Mouse (Mus musculus) layer of hippocampus, adult 18-20 months (tissue): ENCODE data around the gene Gpatch2l. TPM values are rescaled to one million over a fixed set of nuclear protein-coding genes. Genes with fewer than 3 reads are reported as not detected.

ENCODE experiments used
- DNase-seq, 2 experiments: peaks; one replicate each; pipeline ENCODE4 v3.0.0; 2022; ENCODE audit warnings: low spot score in 2 of 2
- long read RNA-seq: library from polyadenylated mRNA; stranded (forward); transcript quantifications from one replicate; pipeline ENCODE4 v2.0.0, GENCODE M21; 2021
- total RNA-seq, 2 experiments: library from RNA; stranded (reverse); gene quantifications; 2 replicates each; pipeline ENCODE4 v1.2.3; 2021

Gene Gpatch2l
- total RNA-seq = 10 to 100 TPM; 28.4 to 32.9 TPM
- long read RNA-seq, full-length matches to known transcripts = 47 of 56 reads
- long read RNA-seq, partial matches to known transcripts = 0 of 56 reads
- long read RNA-seq, other reads (novel, unspliced or antisense) = 9 of 56 reads

DNA sequence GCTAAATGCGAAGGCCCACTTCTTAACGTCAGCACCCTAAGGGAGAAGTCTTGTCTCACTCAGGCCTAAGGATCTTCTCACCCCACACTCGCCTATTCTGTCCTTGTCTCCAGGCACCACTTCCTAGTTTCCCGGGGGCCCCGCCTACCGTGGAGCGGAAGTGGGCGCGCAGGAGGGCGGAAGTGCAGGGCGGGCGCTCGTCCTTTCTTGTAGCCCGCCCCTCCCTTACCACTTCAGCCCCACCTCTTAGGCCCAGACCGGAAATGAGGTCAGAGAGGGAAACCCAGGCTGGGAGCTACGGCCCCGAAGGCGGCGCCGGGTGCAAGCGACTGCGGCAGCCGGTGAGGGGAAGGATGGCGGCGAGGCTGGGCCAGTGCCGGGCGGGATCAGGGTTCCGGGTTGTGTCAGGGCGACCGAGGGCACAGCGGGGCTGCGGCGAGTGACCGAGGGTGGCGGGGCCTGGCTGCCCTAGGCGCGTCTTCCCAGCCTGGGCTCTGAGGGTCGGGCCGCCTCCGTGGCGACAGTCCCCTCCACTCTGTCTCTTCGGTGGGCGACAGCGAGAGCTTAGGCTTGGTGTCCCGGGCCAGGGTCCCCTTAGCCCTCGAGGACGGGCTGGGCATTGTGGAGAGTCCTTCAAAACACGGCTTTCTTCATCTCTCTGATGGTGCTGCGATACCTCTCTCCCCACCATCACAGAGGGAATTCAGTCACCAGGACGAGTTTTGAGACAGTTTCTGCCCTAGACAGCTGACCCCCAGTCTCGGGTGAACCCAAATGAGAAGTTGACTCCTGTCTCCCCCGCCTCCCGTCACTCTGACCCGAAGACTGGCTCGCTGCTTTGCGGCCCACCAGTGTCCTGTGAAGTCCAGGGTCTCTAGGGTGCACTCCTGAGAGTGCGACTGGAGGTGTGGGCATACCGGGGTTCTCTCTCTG lies at the start of gene Gpatch2l:
Gene Gpatch2l (plus strand): TSS at position 255 of the 933 bp plus-strand sequence.
- DNase-seq = peak; percentile 94 to 96

DNA sequence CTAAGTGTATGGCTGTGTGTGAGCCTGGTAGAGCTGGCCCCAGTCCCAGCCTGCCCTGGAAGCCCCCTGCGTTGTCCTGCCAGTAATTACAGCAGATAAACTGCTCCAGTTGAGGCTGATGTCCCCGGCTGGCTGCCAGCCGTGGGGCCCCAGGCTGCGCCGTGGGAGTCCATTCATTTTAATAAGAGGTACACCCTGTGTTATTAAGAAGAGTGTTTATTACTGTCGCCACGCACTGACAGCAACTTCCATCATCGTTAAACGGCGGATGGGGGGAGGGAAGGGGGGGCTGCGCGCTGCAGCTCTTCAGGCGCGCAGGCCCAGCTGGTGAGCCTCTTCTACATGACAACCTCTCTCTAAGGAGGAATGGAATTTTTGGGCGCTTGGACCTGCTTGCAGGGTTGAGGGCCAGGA lies 49.6 kb upstream of the Gpatch2l start:
- DNase-seq = no peak

DNA sequence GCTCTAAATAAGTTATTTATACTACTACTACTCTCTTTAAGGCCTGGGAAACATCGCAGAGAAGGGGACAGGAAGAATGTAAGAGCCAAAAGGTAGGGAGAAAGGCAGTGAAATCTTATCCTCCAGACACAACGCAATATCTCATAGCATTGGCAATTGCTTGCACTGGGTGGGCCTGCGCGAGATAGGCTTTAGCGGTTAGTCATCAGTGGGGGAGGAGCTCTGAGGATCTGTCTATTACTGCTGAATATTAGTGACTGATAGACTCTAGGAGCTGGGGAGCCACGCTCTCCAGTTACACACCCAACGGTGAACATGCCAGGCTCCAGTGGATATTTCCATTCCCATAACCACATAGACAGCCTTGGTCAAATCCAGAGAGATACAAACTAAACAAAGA lies 44.7 kb upstream of the Gpatch2l start:
- no peak for DNase-seq

DNA sequence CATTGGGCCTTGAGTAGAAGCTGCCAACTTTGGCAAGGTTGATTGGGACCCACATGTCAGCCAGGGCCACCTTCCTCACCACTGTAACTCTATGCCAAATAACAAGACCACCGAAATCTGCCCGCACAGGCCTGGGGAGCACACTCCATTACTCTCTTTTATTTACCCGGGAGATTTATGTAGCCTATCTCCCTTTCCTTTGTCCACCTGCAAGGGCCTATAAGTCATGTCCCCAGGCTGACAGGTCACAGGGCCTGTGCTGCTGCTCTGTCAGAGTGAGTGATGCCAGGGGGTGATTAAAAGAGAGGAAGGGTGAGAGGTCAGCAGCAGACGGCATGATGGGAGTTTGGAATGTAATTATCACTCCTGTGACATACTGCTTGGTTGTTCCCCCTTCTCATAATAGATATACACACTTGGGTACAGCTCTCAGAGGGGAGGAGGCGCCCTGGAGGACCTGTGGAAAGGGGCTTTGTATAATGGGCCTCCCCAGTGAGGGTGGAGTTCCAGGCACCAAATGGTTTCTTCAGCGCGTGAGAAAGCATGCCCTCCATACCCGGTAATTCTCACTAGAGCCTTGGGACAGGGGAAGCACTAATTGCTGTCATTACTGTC lies 38.1 kb upstream of the Gpatch2l start:
- DNase-seq = no peak

DNA sequence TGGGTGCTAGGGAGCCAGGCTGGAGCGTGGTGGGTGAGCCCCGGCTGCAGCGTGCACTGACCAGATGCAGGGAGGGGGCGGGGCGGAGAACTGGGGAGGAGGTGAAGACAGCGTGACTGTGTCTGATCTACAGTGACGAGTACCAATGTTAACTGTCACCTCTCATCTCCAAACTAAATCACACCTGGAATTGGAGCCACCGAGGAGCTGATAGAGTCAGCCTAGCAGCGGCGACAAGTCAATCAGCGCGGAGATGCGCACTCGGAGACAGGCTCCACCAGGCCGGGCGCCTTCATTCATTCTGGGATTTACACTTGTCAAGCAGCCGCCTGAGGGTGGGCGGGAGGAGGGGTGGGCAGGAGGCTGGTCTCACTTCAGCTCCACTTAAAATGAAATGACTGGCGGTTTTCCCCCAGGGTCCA lies 30.5 kb upstream of the Gpatch2l start:
- no peak for DNase-seq

DNA sequence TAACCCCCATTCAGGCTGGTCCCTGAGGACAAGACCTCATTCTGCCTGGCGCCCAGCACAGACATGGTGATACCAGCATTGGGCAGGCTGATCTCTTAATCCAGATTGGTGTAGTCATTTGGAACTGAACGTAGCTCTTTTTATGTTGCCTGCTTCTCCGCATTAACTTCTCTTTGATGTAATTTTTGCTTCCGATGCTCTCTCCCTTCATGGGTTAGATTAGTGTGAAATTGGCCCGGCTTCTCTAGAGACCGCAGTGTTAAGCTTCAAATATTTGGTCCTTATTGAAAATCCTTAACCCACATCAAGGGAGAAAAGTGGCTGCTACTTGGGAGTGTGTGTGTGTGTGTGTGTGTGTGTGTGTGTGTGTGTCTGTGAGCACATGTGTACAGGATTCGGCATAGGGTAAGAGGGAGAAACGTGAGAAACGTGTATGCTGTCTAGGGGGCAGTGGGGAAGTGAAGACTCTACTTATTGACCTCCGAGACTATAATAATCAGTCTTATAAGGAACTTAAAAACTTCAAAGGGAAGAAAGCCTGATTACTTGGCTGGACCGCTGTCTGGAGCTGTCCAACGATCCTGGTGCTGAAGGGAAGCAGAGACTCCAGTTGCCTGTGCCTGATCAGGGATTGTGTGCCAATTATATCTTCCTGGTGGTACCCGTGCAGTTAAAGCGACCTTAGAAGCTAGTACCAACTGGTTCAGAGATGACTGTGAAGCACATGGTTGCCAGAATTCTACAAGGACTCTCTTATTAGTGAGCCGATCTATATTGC lies 28.8 kb upstream of the Gpatch2l start:
- DNase-seq = no peak

DNA sequence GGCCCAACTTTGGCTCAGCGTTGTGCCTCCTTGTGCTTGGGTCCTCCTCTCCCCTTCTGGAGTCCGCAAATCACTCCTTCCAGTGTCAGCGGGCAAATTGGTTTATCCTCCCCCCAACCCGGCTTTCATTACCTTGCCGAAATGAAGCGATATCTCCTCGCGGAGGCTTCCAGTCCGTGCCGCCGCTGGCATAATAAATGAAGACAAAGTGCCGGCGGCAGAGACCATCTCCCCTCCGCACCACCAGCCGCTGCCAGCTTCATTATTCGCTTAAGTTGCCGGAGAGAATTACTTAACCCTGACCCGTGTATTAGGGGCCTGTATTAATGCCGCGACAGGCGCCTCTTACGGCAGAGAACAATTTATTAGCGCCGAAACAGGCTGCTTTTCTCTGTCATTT lies 27.5 kb upstream of the Gpatch2l start:
- no peak for DNase-seq

DNA sequence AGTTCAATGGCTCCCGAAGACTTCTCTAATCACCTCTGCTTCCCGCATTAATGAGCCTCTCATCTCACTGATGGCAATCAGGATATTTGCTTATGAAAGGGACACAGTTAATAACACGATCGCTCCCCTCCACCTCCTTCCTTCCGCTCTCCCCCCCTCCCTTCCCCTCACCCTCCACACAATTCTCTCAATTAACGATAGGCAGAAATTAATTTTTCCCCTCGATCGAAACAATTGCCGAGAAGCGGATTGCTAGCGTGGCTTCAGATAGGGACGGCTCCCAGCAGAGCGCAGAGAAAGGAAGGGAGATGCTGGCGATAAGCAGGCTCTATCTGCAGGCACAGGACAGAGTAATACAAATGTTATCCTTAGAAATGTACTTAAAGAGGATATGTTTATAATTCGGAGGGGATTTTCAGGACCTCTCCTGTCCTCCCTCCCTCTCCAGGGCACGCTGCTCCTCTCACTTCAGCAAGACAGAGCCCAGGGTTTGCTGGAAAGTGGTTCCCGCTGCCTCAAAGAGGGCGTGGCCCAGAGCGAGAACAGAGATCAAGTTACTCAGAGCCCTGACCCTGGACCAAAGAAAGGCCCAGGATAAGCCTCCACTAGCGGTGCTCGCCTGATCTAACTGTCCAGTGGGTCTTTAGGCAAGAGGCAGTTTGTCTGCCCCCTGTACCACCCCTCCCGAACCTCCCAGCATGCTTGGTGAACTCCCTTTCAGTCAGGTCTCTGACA lies 24.8 kb upstream of the Gpatch2l start:
- no peak for DNase-seq

DNA sequence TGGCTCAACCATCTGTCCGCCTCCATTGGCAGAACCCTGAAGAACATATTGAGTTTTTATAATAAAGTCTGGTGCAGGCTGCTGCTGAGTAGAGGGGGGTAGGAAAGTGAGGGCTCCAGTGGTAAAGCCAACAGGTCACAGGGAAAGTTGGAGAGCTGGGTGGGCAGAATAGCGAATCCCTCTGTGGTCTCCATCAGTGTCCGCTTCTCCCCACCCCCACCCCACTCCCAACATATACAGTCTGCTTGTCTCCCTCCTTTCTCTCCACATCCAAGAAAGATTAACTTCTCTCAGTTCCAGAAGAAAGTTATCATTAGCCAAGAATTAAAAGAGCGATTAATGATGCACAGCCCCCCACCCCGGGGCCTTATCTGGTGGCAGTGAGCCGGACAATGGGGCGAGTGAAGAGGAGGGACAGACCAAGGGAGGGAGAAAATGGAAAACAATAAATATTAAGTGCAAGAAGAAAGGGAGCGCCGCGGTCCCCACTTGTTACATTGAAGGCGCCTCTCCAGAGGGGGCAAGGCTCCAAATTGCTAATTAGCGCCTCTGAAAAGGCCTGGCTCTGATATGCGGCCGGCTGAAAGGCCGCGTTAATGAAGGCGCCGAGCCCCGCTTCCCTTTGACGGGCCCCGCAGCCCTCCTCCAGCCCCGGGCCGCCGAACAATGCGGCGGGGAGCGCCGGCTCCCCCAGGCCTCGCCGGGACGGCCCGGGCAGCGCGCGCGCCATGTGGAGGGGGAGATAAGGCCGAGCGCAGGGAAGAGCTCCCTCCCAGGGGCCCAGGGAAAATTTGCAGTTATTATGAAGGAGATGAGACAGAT lies 21.2 kb upstream of the Gpatch2l start:
- DNase-seq = peak in 1 of 2 experiments; percentile 14

DNA sequence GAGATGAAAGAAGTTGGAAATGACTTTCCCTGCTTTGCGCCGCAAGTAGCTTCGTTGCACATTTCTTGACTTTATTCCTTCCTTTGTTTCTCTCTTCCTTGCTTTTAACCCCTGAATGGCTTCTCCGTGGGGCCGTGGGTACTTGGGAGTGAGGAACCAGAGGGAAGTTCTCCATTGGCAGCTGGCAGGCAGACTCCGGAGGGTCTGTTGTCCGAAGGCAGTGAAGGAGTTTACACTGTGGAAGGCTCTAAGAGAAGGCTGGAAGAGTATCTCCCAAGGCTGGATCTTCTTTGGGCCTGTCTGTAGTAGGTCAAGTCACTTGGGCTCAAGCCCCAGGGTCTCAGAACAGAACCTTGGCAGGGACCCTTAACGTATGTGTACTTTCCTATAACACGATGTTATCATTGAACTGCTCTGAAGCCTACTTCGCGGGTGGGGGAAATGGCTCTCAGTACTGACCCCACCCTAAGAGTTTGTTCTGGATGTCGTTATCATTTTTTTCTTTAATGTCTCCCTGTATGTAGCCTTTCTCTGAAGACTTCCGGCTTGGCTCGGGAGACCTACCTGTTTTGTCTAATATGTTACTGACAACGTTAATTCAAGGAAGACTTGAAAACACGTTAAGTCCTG lies 20.5 kb upstream of the Gpatch2l start:
- no peak for DNase-seq

DNA sequence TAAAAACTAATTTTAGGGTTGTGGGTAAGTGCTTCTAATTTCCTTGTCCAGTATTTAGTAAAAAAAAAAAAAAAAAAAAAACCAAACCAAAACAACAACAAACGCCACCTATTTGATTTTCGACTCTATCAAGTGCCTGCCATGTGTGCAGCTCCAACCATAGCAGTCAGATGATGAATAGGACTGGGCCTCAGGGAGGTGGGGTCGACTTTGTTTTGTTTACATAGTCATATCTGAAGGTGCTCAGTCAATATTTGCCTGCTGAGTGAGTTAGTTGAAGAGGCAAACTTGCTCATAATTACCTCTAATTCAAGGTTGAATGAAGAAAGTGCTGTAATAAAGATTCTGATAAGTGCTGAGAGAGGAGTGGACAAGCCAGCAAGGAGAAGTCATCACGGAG lies 7.4 kb upstream of the Gpatch2l start:
- no peak for DNase-seq

DNA sequence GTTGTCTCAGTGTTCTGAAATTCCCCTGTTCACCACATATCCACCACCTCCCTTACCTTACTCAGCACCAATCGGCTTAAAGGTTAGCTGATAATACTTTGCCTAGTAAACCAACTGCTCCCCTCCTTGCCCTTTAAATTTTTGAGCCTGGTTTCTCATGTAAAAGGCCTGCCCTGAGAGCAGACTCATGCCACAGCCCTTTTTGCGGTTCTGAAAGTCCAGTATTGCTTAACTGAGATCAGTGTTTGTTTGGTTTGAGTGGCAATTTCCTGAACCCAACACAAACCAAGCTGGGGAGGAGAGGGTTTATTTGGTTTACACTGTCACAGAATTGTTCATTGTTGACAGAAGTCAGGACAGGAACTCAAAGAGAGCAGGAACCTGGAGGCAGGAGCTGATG lies 2.9 kb upstream of the Gpatch2l start:
- DNase-seq = no peak

DNA sequence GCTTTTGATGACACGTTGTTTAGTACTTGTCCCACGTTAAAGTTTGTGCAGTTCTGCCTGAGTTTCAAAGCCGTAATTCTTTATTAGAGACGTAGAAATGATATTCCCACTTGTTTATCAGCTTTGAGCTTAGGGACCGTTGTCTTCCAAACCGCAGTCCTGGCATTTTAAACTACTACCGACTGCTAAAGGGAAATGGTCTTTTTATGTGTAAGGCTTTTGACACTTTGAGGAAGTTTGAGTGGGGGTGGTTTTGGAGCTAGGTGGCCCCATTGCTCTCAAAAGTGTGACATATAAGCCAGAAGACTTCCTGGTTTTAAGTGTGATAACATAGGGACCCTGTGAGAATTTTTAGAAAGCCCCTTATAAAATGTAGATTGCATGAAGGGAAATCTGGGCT lies 905 bp downstream of the Gpatch2l start:
- DNase-seq = no peak

DNA sequence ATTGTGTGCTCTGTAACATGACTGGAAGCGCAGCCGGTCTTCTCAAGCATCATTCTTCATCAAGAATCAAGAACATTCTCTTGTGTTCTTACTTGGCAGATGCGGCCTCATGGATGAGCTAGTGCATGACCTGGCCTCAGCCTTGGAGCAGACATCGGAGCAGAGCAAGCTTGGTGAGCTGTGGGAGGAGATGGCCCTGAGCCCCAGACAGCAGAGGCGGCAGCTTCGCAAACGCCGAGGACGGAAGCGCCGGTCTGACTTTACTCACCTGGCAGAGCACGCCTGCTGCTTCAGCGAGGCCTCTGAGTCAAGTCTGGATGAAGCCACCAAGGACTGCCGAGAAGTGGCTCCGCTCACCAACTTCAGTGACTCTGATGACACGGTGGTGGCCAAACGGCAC lies 2.3 kb downstream of the Gpatch2l start:
- DNase-seq = no peak

DNA sequence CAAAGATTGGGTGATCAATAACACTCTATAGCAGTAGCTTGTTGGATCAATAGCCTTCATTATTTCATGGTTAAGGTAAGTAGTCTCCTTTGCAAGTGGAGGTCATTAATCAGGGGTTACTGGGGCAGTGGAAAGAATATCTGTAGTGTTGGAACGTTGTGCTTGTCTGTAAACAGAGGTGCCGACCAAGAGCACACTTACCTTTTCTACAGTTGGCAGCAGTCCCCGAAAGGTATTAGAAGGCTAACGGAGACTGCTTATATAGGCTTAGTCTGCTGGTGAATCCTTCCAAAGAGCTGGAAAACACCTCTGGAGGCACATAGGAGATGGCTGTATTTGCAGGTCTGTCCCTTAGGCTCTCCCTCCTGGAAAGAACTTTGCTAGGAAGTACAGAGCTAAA lies 8.5 kb downstream of the Gpatch2l start:
- no peak for DNase-seq

DNA sequence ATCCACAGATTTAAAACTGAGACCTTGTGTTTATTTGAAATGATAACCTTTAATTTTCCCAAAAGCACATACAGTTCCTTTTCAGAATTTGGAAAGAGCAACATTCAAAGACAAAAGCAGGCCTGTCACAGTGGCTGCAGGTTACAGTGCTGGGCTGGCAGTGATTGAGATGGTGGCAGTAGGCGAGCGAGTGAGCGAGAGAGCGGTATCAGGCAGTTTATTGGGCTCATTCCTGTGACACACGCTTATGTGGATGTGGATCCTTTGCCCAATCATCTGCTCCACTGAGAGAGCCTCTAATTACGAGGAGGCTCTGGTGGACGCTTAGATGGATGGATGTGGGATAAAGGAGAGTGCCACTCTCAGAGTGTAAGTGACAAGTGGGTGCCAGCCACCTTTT lies 13.3 kb downstream of the Gpatch2l start:
- peak in 1 of 2 experiments; percentile 20 for DNase-seq

DNA sequence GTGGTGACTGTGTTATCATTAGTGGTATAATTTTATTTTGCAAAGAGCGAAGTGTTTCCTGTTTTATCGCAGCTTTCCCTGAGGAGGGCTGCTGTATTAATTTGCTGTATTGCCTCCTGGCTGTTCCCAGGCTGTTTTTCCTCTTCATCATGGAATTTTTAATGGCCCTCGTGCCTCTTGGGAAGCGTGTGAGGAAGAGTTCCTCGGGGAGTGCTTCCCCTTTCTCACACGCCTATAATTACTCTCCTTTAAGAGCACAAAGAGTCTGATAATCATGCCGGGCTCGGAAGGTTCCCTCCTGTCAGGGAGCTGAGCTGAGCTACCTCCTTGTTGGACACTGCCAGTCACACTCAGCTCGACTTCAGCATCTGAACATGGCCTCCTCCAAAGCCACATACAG lies 30.0 kb downstream of the Gpatch2l start:
- no peak for DNase-seq

DNA sequence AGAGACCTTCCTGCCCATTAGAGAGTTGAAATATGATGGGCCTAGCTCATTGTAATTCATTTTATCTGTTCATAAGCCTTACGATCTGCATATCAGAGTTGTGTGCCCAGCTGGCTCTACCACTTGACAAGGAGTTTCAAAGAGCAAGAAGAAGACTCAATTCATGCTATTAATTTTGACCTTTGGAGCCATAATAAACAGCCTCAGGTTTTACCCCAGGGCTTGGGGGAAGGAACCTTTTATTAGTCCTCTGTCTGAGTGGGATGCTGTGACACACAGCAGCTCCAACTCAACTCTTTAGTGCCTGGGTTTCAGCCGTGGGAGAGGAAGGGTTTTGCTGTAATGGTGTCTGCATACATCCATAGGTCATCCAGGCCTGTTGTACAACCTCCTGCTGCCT lies 32.6 kb downstream of the Gpatch2l start:
- DNase-seq = no peak

DNA sequence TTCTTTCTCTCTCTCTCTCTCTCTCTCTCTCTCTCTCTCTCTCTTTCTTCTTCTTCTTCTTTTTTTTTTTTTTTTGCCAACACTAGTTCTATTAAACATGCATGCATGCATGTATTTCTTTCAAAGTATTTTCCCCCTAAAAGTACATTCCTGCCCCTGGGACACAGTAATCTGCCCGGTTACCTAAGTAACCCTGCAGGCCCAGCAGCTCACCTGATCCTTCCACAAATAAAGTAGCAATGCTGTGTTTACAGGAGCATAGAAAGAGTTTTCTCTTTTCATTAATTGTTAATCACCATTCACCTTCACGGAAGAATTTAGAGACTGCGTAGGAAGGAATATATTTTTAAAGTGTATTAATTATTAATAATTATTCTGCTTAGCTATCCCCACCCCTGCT lies 34.1 kb downstream of the Gpatch2l start:
- no peak for DNase-seq

DNA sequence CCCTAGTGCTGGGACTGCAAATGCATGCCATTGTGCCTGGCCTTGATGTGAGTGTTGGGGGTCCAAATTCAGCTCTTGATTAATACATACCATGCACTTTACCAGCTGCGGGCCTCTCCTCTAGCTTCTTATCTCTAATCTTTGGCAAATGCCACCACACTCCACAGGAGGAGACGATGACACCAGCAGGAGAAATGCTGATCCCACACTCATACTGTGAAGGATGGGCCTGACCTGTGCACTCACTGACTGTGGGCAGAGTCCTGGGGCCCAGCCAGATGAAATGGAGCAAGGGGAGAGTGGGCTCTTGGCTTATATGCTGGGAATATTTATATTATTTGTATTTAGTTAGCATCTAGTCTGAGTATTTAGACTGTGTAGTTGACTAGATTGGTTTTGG lies 34.8 kb downstream of the Gpatch2l start:
- no peak for DNase-seq
